Mouse (Mus musculus): Measurements from ENCODE around the gene Zbtb46. TPM values are rescaled to one million over a fixed set of nuclear protein-coding genes. Genes with fewer than 3 reads are reported as not detected.
A peak's percentile ranks its signal among the peaks of the same experiment; 100 is the strongest.

The Zbtb46 gene
- polyA plus RNA-seq, 2 experiments: 5.3 to 6.8 TPM

GRCm38 (mm10) chr2:181483120-181483519 is 23.9 kb upstream of the Zbtb46 start:
- no peak for DNase-seq (ENCODE audit: low read depth in 3 of 3, low spot score in 3 of 3)
- no peak overlapping the region for H3K9ac ChIP-seq (replicated peaks)
- TF ChIP-seq CTCF (IDR thresholded peaks at IDR 0.05; ENCODE audit: low read depth) (no peak), EP300 (IDR thresholded peaks at IDR 0.05; ENCODE audit: low read depth) (no peak)
- H3K4me1 ChIP-seq (replicated peaks; ENCODE audit: control insufficient read depth in 2 of 2, insufficient read depth in 2 of 2, low read length in 1 of 2): peaks cover 9 to 33% of the 10 kb centered on the region in 2 experiments
- no peak overlapping the region for H3K27ac ChIP-seq
- H3K4me3 ChIP-seq (ENCODE audit: insufficient read depth in 1 of 2, low read depth in 2 of 2, low read length in 2 of 2): no peak overlapping the region
- H3K9me3 ChIP-seq (ENCODE audit: control insufficient read depth, low read length): no peaks in the 10 kb centered on the region
- no peak for ATAC-seq (ENCODE audit: insufficient read depth)
- H3K27me3 ChIP-seq (ENCODE audit: control insufficient read depth, insufficient read depth, low read length): no peaks in the 10 kb centered on the region
- H3K36me3 ChIP-seq (replicated peaks; ENCODE audit: control insufficient read depth, insufficient read depth, low read depth): no peaks in the 10 kb centered on the region
- H3K4me2 ChIP-seq (ENCODE audit: low read depth): peak overlapping the region; percentile 30
- WGBS (ENCODE audit: insufficient replicate concordance): 25% methylated on average over 2 of the region's 2 CpGs

- TF ChIP-seq CTCF (IDR thresholded peaks at IDR 0.05; ENCODE audit: low read depth): no peak
- no peak for TF ChIP-seq EP300 (IDR thresholded peaks at IDR 0.05; ENCODE audit: low read depth)
- ATAC-seq (ENCODE audit: insufficient read depth): no peak
- no peak for DNase-seq (ENCODE audit: low read depth in 3 of 3, low spot score in 3 of 3)
- Histone ChIP-seq H3K9me3 (ENCODE audit: control insufficient read depth, low read length) (no peaks in the 10 kb centered on the region), H3K4me2 (ENCODE audit: low read depth) (no peak overlapping the region), H3K4me3 (ENCODE audit: insufficient read depth in 1 of 2, low read depth in 2 of 2, low read length in 2 of 2) (no peak overlapping the region), H3K27me3 (ENCODE audit: control insufficient read depth, insufficient read depth, low read length) (no peaks in the 10 kb centered on the region), H3K36me3 (replicated peaks; ENCODE audit: control insufficient read depth, insufficient read depth, low read depth) (no peaks in the 10 kb centered on the region), H3K27ac (no peak overlapping the region), H3K4me1 (replicated peaks; ENCODE audit: control insufficient read depth in 2 of 2, insufficient read depth in 2 of 2, low read length in 1 of 2) (peaks cover 0 to 15% of the 10 kb centered on the region in 2 experiments; a peak in 3 of 4 replicates), H3K9ac (replicated peaks) (no peak overlapping the region)
- WGBS (ENCODE audit: insufficient replicate concordance): 33% methylated on average over 1 of the region's 1 CpGs
Measured at GRCm38 (mm10) chr2:181472256-181472827, 13.1 kb upstream of the Zbtb46 start.

- ATAC-seq (ENCODE audit: insufficient read depth) (no peak), DNase-seq (ENCODE audit: low read depth in 3 of 3, low spot score in 3 of 3) (no peak)
- Histone ChIP-seq H3K9me3 (ENCODE audit: control insufficient read depth, low read length) (no peaks in the 10 kb centered on the region), H3K27ac (no peak overlapping the region), H3K4me3 (ENCODE audit: insufficient read depth in 1 of 2, low read depth in 2 of 2, low read length in 2 of 2) (no peak overlapping the region), H3K9ac (replicated peaks) (no peak overlapping the region), H3K36me3 (replicated peaks; ENCODE audit: control insufficient read depth, insufficient read depth, low read depth) (no peaks in the 10 kb centered on the region), H3K4me2 (ENCODE audit: low read depth) (no peak overlapping the region), H3K4me1 (replicated peaks; ENCODE audit: control insufficient read depth in 2 of 2, insufficient read depth in 2 of 2, low read length in 1 of 2) (peaks cover 0 to 15% of the 10 kb centered on the region in 2 experiments; a peak in 3 of 4 replicates), H3K27me3 (ENCODE audit: control insufficient read depth, insufficient read depth, low read length) (no peaks in the 10 kb centered on the region)
- WGBS (ENCODE audit: insufficient replicate concordance): 18% methylated on average over 5 of the region's 5 CpGs
- TF ChIP-seq EP300 (IDR thresholded peaks at IDR 0.05; ENCODE audit: low read depth): no peak
Measured at GRCm38 (mm10) chr2:181471246-181471645, 12.0 kb upstream of the Zbtb46 start.

- Histone ChIP-seq H3K9ac (replicated peaks) (no peak overlapping the region), H3K27ac (no peak overlapping the region), H3K9me3 (ENCODE audit: control insufficient read depth, low read length) (no peaks in the 10 kb centered on the region), H3K4me3 (ENCODE audit: insufficient read depth in 1 of 2, low read depth in 2 of 2, low read length in 2 of 2) (no peak overlapping the region), H3K27me3 (ENCODE audit: control insufficient read depth, insufficient read depth, low read length) (no peaks in the 10 kb centered on the region), H3K36me3 (replicated peaks; ENCODE audit: control insufficient read depth, insufficient read depth, low read depth) (no peaks in the 10 kb centered on the region), H3K4me2 (ENCODE audit: low read depth) (no peak overlapping the region), H3K4me1 (replicated peaks; ENCODE audit: control insufficient read depth in 2 of 2, insufficient read depth in 2 of 2, low read length in 1 of 2) (peaks cover 0 to 15% of the 10 kb centered on the region in 2 experiments; a peak in 3 of 4 replicates)
- no peak for ATAC-seq (ENCODE audit: insufficient read depth)
- TF ChIP-seq CTCF (IDR thresholded peaks at IDR 0.05; ENCODE audit: low read depth) (no peak), EP300 (IDR thresholded peaks at IDR 0.05; ENCODE audit: low read depth) (no peak)
- 16% methylated on average over 2 of the region's 2 CpGs for WGBS (ENCODE audit: insufficient replicate concordance)
- no peak for DNase-seq (ENCODE audit: low read depth in 3 of 3, low spot score in 3 of 3)
Measured at GRCm38 (mm10) chr2:181470285-181470684, 11.1 kb upstream of the Zbtb46 start.

- TF ChIP-seq EP300 (IDR thresholded peaks at IDR 0.05; ENCODE audit: low read depth) (no peak), CTCF (IDR thresholded peaks at IDR 0.05; ENCODE audit: low read depth) (no peak)
- H3K27ac ChIP-seq: no peak overlapping the region
- H3K4me2 ChIP-seq (ENCODE audit: low read depth): no peak overlapping the region
- WGBS (ENCODE audit: insufficient replicate concordance): 55% methylated on average over 3 of the region's 3 CpGs
- H3K4me1 ChIP-seq (replicated peaks; ENCODE audit: control insufficient read depth in 2 of 2, insufficient read depth in 2 of 2, low read length in 1 of 2): peaks cover 26 to 31% of the 10 kb centered on the region in 2 experiments
- no peak for DNase-seq (ENCODE audit: low read depth in 3 of 3, low spot score in 3 of 3)
- H3K27me3 ChIP-seq (ENCODE audit: control insufficient read depth, insufficient read depth, low read length): no peaks in the 10 kb centered on the region
- ATAC-seq (ENCODE audit: insufficient read depth): no peak
- no peak overlapping the region for H3K9ac ChIP-seq (replicated peaks)
- H3K36me3 ChIP-seq (replicated peaks; ENCODE audit: control insufficient read depth, insufficient read depth, low read depth): no peaks in the 10 kb centered on the region
- H3K9me3 ChIP-seq (ENCODE audit: control insufficient read depth, low read length): no peaks in the 10 kb centered on the region
- no peak overlapping the region for H3K4me3 ChIP-seq (ENCODE audit: insufficient read depth in 1 of 2, low read depth in 2 of 2, low read length in 2 of 2)
Measured at GRCm38 (mm10) chr2:181465423-181465822, 6.2 kb upstream of the Zbtb46 start.
